Mouse (Mus musculus) thymus, postnatal 4 days (tissue): ENCODE data around the gene Elac2.

Source experiments
- DNase-seq: peaks from one replicate; pipeline ENCODE4 v3.0.0; 2021

Gene Elac2

DNA sequence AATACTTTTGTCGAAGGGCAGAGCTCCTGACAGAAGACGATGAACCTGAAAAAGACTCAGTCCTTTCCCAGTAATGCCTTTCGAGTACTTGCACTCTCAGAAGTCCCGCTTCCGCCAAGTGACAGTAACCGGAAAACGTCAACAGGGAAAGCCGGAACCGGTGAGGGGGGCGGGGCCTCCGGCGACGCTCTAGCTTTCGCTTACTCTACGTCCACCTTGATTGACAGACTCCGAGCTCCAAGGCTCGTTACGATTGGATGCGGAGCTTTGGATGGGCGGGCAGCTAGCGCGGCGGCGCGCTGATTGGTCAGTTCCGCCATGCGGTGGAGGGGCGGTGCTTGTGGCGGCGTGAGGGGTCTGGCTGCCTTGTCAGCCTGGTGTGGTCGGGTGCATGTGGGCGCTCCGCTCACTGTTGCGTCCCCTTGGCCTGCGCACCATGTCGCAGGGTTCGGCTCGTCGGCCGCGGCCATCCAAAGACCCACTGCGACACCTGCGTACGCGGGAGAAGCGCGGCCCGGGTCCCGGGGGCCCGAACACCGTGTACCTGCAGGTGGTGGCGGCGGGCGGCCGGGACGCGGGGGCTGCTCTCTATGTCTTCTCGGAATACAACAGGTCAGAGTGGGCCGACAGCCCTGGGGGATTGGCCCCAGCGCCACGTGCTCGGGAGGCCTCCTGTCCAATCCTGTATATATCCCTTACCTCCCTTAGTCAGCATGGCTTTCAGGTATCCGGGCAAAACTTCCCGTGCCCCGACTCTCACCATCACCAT is at the start of gene Elac2:
Gene Elac2 (plus strand): TSS at position 319 of the 769 bp plus-strand sequence.
- peak; percentile 96 for DNase-seq

DNA sequence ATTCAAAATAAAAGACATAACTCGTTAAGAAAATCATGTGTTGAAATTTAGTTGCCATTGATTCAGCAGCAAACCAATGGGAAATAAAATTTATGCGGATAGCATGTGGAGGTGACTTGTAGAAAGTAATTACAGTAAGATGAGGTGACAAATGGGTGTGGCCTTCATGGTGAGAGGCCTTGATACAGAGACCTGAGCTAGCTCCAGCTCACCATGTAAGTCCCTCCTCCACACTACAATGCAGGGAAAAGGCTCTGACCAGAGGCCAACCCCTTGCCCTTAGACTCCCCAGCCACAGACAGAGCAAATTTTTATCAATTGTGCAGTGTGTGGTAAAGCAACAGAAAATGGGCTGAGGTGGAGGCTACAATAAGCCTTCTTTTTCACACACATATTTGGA is 49.7 kb upstream of the Elac2 start:
- DNase-seq, result no peak

DNA sequence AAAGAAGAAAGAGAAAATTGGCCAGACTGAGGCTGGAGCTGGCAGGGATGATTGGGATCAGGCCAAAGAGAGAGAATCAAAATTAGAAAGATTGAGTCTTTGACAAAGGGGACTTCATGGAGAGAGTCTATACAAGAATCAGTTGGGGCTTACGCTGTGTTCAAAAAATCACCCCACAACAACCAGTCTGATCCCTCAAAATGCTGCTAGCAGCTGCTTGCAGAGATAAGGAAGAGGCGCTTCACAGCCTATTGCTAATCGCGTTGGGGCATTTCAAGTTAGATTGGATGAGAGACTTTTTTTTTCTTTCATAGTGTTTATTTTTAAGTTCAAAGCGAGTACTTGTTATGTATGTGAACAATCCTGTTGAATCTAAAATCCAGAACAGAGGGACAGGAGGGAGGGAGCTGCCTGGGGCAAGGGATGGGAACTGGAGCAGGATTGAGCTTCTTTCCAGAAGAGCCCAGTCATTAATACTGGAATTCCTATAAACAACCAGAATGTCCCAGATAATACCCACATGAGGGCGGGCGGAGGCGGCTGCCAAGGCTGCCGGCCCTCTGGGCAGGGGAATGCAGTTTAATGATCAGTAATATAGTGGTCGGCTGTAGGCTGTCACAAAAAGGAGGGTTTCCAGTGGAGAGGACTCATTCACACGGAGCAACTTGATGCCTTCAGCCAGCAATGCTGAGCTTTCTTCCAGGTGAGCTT is 47.6 kb upstream of the Elac2 start:
- no peak for DNase-seq

DNA sequence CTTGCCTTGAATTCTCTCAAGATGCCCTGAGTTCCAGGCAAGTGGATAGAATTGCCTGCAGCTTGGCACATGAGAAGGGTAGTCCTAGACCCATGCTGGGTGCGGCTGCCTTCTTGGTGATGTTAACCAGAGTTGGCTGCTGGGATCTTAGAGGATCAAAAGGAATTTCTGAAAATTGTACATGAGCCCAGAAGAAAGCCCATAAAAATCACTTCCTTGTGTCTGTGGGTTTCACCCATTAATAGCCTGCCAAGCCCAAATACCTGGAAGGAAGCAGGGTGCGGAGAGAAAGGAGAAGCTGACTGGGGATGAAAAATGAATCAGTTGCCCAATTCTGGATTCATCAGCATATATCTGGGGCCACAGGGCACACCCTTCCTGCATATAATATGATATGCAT is 41.6 kb upstream of the Elac2 start:
- no peak for DNase-seq

DNA sequence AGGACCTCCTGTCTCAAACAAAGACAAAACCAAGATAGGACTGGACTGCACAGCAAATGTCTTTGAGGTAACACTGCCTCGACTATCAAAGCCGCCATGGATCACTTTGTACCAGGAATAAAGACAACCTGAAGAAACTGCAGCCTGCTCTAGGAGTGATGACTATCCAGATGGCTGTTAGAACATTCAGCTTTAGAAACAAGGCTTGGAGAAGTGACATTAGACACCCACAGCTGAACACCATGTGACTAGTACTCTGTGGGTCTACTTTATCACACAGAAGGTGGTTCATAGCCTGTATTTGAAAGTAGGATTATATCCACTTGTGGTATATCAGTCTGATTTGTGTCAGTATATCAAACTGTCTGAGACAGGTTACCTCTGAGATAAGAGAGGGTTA is 37.6 kb upstream of the Elac2 start:
- no peak for DNase-seq

DNA sequence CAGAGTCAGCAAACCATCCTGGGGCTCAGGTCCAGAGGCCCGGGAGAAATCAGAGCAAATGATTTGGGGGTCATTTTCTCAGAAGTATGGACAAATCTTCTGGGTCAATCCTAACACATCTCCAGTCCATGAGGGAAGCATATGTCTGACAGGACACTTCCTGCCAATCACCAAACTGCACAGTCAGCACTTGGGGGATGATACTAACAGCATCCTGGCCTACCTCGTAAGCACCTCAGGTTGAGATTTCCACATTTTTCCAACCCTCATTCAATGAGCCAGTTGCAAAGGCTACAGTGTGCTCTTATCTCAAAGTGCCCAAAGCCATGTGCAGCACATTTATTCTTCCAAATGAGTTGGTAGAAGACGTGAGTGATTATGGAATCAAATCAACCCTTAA is 29.1 kb upstream of the Elac2 start:
- no peak for DNase-seq

DNA sequence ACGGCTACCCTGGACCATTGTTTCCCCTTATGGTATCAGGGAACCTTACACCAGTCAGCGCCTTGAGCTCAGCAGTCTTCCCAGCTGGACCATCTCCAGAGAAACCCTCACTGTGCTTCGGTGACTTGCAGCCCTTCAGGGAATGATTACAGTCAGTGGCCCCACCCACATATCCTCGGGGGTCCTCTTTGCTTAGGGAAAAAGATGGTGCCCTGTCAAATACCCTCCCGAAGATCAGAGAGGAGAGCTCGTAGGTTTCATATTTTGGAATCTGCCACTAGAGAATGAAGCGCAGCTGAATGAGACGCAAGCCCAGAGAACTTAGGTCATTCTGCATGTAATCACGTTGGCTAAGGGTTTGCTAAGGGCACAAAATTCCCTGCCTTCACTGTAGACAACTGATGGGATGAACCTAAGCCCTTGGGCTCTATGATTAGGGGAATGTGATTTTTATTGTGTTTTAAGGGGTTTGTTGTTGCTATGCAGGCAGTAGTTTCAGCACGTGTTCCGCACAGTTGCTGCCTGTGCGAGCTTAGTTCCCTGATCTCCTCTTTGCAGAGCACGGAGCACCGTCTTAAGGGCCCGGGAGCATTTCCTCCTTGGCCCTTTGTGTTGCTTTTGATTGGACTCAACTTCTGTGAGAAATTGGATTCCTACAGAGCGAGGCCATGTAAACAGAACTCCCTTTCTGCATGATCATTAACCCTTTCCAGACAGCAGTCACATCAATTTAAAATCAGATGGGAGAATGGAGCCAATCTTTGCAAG is 21.7 kb upstream of the Elac2 start:
- no peak for DNase-seq

DNA sequence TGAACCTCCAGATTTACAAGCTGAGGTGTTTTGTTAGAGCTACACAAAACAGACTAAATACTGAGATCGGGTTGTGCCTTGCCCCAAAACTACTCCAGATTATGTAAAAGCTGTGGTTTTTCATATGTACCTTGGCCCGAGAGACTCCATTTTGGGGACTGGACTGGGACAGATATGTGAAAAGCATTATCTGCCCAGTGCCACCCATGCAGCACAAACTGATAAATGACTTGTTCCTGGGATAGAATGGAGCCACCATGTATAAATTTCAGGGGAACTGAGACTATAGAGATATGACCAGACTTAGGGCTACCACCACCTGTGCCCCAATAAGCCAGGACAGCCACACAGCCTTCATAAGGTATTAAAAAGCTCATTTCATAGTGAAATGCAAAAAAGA is 16.2 kb upstream of the Elac2 start:
- DNase-seq, result no peak

DNA sequence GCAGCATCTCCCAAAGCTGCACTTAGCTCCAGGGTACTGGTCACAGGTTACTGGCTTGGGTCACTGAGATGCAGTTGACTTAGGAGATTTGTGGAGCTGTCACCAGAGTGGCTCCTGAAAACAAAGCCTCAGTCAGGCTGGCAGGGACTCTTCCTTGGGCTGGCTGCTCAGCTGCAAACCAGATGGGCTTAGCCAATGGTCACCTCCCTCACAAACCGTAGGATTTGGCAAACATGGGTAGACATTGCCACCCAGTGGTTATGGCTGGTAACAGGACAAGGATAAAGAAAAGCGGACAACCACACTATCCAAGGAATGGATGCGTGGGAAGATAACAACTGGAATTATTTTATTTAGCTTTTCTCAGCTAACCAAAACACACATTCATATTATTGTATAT is 10.3 kb upstream of the Elac2 start:
- peak; percentile 55 for DNase-seq

DNA sequence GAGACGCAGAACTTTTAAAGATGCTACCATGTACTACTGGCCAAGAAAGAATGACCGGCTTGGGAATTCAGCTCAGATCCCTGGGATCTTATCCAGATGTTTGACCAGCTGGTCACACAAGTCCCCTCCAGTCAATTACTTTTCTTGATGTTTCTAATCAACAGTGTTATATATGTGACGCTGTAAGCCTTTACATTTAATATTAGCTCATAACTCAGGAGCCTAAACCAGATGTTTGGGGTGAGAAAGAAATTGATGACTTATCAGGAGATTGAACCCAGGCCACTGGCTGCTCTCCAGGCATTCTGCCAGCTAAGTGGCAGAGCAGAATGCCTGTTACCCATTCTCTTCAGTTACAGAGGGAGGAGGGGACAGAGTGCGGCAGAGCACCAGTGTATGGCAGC is 9.9 kb upstream of the Elac2 start:
- DNase-seq, result no peak

DNA sequence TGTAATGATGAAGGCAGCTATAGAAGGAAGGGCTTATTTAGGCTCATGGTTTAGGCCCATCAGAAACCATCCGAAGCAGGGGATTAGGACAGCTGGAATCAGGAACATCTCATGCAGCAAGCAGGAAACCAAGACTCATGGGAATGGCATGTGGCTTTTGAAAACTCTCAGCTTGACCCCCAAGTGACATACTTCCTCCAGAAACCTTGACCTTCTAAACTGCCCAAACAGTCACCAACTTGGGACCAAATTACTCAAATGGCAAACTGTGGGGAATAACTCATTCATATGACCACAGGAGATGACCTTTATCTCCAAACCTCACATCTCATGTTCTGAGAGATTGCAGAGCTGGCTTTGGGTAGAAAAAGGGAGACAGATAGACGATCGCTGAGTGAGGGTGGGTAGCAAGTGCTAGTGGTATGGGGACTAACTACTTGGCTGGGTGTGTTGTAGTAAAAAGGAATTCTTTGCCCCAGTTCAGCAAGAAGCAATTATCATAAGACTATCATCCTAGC is 7.3 kb upstream of the Elac2 start:
- DNase-seq, result no peak

DNA sequence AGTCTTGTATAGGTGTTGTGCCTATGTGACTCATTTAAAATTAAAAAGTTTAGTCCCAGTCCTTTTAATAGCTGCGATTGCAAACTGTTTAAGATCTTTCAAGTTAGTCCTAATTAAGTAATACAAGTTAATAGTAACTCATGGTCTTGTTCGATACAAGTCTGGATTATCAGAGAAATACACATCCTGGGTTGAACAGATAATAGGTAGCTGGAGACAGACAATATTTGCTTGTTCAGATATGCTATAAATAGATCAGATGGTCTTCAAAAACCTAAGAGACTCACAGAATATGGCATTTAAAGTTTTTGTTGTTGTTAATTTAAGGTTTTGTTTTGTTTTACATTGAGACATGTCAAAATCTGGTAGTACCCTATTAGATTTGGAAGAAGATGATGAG is 6.4 kb upstream of the Elac2 start:
- DNase-seq, result no peak

DNA sequence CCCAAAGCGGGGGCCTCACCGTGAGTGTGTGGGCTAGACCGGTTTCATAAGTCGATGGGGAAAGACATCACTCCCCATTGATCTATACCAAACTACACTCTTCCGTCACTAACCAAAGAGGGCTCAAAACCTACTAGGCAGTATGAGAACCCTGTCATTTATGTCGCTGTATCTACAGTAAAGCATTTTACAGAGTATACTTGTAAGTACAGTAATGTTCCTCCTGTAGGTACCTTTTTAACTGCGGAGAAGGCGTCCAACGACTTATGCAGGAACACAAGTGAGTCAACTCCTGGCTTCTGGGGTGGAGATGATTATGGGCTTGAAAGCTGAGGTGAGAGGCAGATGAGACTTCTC is 629 bp downstream of the Elac2 start:
- no peak for DNase-seq

DNA sequence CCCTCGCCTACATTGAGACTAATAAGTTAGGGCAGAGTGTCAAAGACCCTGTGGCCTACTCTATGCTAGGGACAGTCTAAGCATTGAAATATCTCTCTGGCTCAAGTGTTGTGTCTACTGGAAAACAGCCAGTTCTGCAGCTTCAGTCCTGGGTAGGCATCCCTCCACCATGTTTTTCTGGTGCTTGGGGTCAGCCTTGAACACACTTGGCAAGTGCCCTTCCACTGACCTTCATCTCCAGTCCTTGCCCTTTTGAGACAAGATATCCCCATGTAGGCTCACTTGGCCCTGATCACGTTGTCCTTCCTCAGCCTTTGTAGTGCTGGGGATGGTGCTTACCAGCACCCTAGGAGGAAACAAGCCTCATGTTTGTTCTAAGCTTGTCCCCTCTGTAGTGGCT is 9.7 kb downstream of the Elac2 start:
- no peak for DNase-seq

DNA sequence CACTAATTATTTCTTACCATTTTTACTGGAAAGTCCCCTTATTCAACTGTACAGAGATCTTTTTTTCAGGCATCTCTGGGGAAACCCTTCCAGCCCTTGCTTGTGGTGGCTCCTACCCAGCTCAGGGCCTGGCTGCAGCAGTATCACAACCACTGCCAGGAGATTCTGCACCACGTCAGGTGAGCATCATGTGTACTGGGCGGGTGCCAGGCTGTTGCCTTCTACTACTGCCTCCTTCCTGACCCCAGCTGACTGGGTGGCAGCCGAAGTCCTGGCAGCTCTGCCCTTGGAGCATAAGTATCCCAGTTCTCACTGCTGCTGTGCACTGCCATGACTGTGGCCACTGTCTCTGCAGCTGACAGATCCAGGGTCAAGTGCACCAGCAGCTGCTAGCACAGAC is 19.6 kb downstream of the Elac2 start:
- DNase-seq, result no peak

DNA sequence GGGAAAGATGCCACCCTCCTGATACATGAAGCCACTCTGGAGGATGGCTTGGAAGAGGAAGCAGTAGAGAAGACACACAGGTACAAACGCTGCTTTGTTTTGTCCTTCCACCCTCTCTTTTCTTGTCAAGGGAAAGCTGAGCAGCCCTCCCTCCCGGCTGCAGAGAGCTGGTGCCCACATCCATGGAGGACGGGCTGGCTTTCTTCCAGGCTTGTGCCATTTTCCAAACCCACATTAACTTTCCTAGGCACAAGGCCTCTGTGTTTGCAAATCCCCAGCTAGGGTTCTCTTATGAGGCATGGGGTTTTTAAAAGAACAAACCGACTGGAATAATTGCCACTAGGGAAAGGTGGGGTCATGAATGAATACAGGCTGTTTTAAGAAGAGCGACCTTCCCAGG is 20.8 kb downstream of the Elac2 start:
- no peak for DNase-seq

DNA sequence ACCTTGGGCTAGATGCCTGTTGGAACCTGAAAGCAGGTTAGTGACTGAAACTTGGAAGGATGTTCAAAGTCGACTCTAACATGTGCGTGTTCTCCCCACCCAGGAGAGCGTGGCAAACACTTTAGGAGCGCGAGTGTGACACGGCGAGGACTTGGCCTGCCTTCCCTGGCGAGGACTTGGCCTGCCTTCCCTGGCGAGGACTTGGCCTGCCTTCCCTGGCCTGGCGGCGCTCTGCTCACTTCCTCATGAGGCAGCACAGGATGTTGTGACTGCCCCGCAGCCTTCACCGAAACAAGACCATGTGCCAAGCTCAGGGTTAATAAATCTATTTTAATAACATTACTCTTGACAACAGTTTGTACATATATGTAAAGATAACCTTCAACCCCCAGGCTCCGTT is 22.9 kb downstream of the Elac2 start:
- no peak for DNase-seq

DNA sequence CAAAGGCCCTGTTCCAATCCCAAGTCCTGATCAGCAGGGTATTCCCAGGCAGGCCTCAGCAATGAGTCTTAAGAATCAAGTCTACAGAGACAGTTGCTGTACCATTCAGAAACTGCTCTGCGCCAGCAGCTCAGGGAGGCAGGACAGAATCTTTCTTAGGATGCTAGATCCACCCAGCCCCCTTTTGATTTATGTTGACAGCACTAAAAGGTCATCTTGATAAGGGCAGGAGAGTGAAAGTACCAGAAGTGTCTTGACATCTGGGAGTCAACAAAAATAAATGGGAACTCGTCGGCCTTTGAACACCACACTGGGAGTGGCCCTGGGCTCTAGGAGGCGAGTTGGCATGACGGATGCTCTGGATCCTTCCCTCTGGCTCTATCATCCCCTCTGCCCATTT is 24.8 kb downstream of the Elac2 start:
- no peak for DNase-seq

DNA sequence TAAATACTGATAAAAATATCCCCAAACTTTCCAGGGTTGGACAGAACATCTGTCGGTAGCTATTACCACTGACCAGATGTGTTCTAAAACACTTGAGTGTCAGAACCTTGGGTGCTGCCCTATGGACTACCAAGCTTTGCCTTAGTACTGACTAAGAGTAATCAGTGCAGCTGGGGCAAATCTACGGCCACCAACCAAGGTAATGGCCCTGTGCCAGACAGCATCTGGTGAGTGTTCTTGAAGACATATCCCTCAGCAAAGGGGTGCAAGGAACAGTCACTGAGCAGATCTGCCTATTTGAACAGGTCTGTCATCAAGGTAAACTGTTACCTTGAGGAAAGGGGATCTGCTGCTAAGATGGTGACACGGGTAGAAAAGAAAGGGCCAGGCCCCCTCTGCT is 26.0 kb downstream of the Elac2 start:
- no peak for DNase-seq

DNA sequence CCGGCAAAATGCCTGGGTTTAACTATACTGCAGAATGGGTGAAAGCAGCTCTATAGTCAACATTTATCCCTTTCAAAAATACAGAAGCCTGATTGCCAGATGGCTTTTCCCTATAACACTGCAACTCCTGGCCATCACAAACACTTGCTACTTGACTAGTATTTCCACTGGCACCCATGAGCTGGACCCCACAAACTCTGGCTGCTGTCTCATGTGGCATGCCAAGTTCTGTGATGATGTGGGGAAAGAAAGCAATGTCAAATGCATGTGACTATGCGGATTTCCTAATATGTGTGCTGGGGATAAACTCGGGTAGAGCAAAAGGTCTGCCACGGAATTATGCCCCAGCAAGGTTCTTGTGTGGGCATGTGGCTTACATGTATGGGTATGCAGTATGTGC is 27.2 kb downstream of the Elac2 start:
- no peak for DNase-seq

DNA sequence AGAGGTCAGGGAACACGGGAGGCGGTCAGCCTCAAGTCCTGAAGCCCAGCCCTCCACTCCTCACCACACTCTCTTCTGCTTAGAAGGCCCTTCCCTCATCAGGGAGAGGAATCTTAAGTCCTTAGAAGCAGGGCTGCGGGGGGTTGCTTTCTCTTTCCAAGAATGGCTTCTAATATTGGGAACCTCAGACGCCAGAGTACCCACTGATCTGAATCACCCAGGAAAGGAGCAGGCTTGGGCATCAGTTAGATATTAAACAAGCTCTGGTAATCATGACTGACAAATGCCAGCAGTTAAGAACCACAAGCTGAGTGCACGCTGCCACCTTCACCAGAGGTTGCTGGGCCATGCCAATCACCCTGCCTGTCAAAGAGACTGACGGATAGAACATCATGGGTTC is 35.1 kb downstream of the Elac2 start:
- no peak for DNase-seq

DNA sequence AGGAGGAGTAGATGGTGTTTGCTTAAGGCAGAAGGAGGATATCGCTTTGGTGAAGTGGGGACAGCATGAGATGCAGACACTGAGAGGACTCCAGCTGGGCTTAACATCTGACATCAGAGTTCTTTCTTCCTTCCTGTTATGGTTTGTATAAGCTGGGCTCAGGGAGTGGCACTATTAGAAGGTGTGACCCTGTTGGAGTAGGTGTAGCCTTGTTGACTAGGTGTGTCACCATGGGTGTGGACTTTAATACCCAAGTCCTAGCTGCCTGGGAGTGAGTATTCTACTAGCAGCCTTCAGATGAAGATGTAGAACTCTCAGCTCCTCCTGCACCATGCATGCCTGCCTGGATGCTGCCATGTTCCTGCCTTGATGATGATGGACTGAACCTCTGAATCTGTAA is 37.9 kb downstream of the Elac2 start:
- no peak for DNase-seq

DNA sequence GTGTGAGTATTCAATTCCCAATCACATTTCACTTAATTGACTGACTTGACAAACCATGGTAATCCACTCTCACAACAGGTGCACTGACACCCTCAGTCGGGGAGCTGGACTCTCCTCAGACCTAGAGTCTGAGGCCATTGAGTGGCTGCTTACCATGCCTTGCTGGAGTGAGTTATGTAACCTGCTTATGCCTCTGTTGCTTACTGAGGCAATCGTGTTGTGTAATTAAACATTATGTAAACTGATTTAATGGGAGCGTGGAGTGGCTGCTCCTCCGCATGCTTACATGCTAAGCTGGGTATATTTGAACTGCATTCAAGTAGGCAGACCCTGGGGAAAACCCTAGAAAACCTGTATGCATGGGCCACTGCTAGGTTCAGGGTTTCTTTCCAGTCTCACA is 41.9 kb downstream of the Elac2 start:
- DNase-seq, result no peak

DNA sequence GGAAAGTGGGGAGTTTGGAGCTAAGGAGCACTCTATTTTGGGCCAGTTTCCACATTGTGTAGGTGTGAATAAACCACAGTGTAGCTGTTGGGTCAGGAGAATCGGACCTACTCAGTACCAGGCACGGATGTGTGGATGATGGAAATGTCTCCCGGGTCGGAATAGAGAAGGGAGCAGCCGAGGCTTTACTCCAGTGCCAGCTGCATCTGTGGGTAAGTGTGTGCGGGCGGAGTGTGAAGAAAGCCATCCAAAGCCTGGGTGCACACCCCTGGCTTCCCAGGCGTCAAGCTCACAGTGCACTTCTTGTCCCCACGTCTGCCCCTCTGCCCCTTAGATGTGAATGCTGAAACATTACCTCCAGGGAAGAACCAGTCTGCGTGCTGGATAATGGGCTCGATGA is 43.9 kb downstream of the Elac2 start:
- no peak for DNase-seq
